In the genomic region with DNA sequence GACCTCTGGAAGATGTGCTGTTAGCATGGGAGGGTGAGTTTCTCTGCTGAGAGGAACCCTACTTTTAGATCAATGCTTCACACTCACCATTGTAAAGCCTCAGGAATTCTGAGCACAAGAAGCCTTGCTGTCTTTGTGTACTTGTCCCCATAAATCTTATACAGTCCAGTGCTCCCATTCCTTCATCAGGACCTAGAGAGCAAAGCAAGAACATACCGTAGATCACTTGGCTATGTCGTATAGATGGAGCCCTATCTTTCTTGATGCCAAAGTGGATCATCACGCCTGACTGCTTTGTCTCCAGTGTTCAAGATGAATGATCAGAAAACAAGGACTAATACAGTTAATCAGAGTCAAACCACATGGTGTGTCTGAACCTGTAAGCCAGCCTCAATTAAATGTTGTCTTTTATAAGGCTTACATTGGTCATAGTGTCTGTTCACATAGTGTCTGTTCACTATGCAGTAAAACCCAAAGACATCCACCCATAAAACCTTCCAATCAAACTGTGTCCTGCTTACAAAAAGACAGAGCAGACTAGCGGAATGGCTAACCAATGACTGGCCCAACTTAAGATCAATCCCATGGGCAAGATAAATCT, we compare ENCODE assay signal across 16 mouse cellular contexts.
"Had no signal": no experiment of that assay in that cellular context is flagged by ENCODE, and none has a peak within 500 bp of the region (broad histone marks: within the 10 kb centered on the region; RNA-seq: fewer than 3 reads in every experiment).

No protein-coding gene starts in this region.

- H3K27me3 ChIP-seq: limb, embryonic 12.5 days; liver, embryonic 13.5 days; lung, embryonic 15.5 days; megakaryocyte, embryonic 14.5 days; midbrain, embryonic 13.5 days; stomach, embryonic 15.5 days had no signal

- H3K36me3 ChIP-seq: limb, embryonic 12.5 days; liver, embryonic 13.5 days; lung, embryonic 15.5 days; midbrain, embryonic 13.5 days; stomach, embryonic 15.5 days had no signal

- H3K4me2 ChIP-seq: limb, embryonic 12.5 days; liver, embryonic 13.5 days; lung, embryonic 15.5 days; midbrain, embryonic 13.5 days; stomach, embryonic 15.5 days had no signal

- H3K9me3 ChIP-seq: limb, embryonic 12.5 days; liver, embryonic 13.5 days; lung, embryonic 15.5 days; stomach, embryonic 15.5 days had no signal

- H3K4me3 ChIP-seq: layer of hippocampus, adult 2 months; limb, embryonic 12.5 days; liver, embryonic 13.5 days; lung, embryonic 15.5 days; megakaryocyte, embryonic 14.5 days; midbrain, embryonic 13.5 days; stomach, embryonic 15.5 days had no signal

- H3K9ac ChIP-seq: limb, embryonic 12.5 days; liver, embryonic 13.5 days; liver, postnatal 0 days; lung, embryonic 15.5 days; midbrain, embryonic 13.5 days; stomach, embryonic 15.5 days had no signal

- H3K4me1 ChIP-seq: liver, embryonic 13.5 days; lung, embryonic 15.5 days; megakaryocyte, embryonic 14.5 days; midbrain, embryonic 13.5 days; stomach, embryonic 15.5 days had no signal

- DNase-seq: kidney, adult 11 months; kidney, postnatal 14 days; liver; liver, embryonic 13.5 days; liver, postnatal 0 days; lung, postnatal 14 days; right cerebral cortex, postnatal 14 days; thymus, adult 2 months; thymus, postnatal 25 days had no signal

- ATAC-seq: liver, postnatal 0 days; midbrain, embryonic 13.5 days had no signal

- H3K27ac ChIP-seq: layer of hippocampus, adult 2 months; limb, embryonic 12.5 days; liver, embryonic 13.5 days; lung, embryonic 15.5 days; macrophage; midbrain, embryonic 13.5 days; stomach, embryonic 15.5 days had no signal
